Mouse (Mus musculus): ENCODE results near the gene Pdlim1.

DNA sequence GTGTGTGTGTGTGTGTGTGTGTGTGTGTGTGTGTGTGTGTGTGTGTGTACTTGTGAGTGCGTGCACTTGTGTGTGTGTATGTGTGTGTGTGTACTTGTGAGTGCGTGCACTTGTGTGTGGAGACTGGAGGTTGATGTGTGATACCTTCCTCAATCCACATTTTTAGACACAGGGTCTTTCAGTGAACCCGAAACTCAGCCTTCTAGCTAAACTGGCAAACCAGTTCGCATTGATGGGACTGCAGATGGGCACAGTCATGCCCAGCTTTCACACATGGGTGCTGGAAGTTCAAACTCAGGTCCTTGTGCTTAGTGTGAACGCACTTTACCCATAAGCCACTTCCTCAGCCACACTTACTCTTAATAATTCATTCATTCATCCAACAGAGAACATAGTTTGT lies 23.2 kb downstream of the Pdlim1 start:
- TF ChIP-seq GATA1 (IDR thresholded peaks at IDR 0.05; ENCODE audit: borderline replicate concordance, low read length) (no peak), FLI1 (IDR thresholded peaks at IDR 0.05; ENCODE audit: low read length) (no peak)
